Mouse (Mus musculus): ENCODE data around the gene Ddost. TPM values are rescaled to one million over a fixed set of nuclear protein-coding genes. Genes with fewer than 3 reads are reported as not detected.

Ddost gene
- 231 and 247 TPM in 2 replicates for polyA plus RNA-seq (2014; fragmentation: Nextera tagmentation; extraction: Ambion mirVana)

GRCm38 (mm10) chr4:138304340-138305104 is at the start of gene Ddost:
Ddost (plus strand) TSS chr4:138304730.
- H3K4me3 ChIP-seq (ENCODE audit: low read depth, low read length): peak within 1 kb of the TSS; percentile 80
- peak within 1 kb of the TSS; percentile 88 for H3K9ac ChIP-seq (ENCODE audit: low read length)
- H3K36me3 ChIP-seq (ENCODE audit: control insufficient read depth, insufficient read depth, low read length): peaks cover 5% of the 10 kb centered on the region; the same call in 1 of the 2 replicates
- H3K4me1 ChIP-seq (ENCODE audit: control insufficient read depth, insufficient read depth, low read length): peaks cover 14% of the 10 kb centered on the region
- peak within 1 kb of the TSS; percentile 82 for H3K4me2 ChIP-seq (ENCODE audit: low read depth)
- under 1% methylated on average over 58 of the region's 64 CpGs for WGBS
- H3K9me3 ChIP-seq (ENCODE audit: control insufficient read depth, low read length): no peaks in the 10 kb centered on the region
- DNase-seq (ENCODE audit: low spot score): peak; percentile 99
- no peaks in the 10 kb centered on the region for H3K27me3 ChIP-seq (ENCODE audit: control insufficient read depth, insufficient read depth, low read length)
- peak; percentile 99 for ATAC-seq (ENCODE audit: insufficient read depth, low FRiP score, low TSS enrichment)
- H3K27ac ChIP-seq (ENCODE audit: low read depth, low read length): peak within 1 kb of the TSS; percentile 72

- Histone ChIP-seq H3K27me3 (ENCODE audit: control insufficient read depth, insufficient read depth, low read length) (peaks cover 19% of the 10 kb centered on the region), H3K36me3 (ENCODE audit: control insufficient read depth, insufficient read depth, low read length) (no peaks in the 10 kb centered on the region), H3K4me2 (ENCODE audit: low read depth) (no peak overlapping the region), H3K9ac (ENCODE audit: low read length) (no peak overlapping the region), H3K4me1 (ENCODE audit: control insufficient read depth, insufficient read depth, low read length) (peaks cover 11% of the 10 kb centered on the region), H3K4me3 (ENCODE audit: low read depth, low read length) (no peak overlapping the region), H3K9me3 (ENCODE audit: control insufficient read depth, low read length) (no peaks in the 10 kb centered on the region), H3K27ac (ENCODE audit: low read depth, low read length) (no peak overlapping the region)
- ATAC-seq (ENCODE audit: insufficient read depth, low FRiP score, low TSS enrichment) (no peak), DNase-seq (ENCODE audit: low spot score) (no peak)
- WGBS: 87% methylated on average over 22 of the region's 22 CpGs
Measured at GRCm38 (mm10) chr4:138257116-138257687, 47.3 kb upstream of the Ddost start.

GRCm38 (mm10) chr4:138258663-138259062 is 45.9 kb upstream of the Ddost start:
- ATAC-seq (ENCODE audit: insufficient read depth, low FRiP score, low TSS enrichment) (no peak), DNase-seq (ENCODE audit: low spot score) (no peak)
- H3K4me1 ChIP-seq (ENCODE audit: control insufficient read depth, insufficient read depth, low read length): peaks cover 8% of the 10 kb centered on the region; the same call in 1 of the 2 replicates
- 84% methylated on average over 7 of the region's 7 CpGs for WGBS
- H3K9me3 ChIP-seq (ENCODE audit: control insufficient read depth, low read length): no peaks in the 10 kb centered on the region
- no peak overlapping the region for H3K4me2 ChIP-seq (ENCODE audit: low read depth)
- peaks cover 11% of the 10 kb centered on the region; the same call in 1 of the 2 replicates for H3K27me3 ChIP-seq (ENCODE audit: control insufficient read depth, insufficient read depth, low read length)
- H3K4me3 ChIP-seq (ENCODE audit: low read depth, low read length): no peak overlapping the region
- H3K27ac ChIP-seq (ENCODE audit: low read depth, low read length): no peak overlapping the region
- H3K9ac ChIP-seq (ENCODE audit: low read length): no peak overlapping the region
- no peaks in the 10 kb centered on the region for H3K36me3 ChIP-seq (ENCODE audit: control insufficient read depth, insufficient read depth, low read length)

GRCm38 (mm10) chr4:138259482-138259881 is 45.0 kb upstream of the Ddost start:
- Histone ChIP-seq H3K9ac (ENCODE audit: low read length) (no peak overlapping the region), H3K36me3 (ENCODE audit: control insufficient read depth, insufficient read depth, low read length) (no peaks in the 10 kb centered on the region), H3K27me3 (ENCODE audit: control insufficient read depth, insufficient read depth, low read length) (peaks cover 6% of the 10 kb centered on the region; the same call in 1 of the 2 replicates), H3K4me3 (ENCODE audit: low read depth, low read length) (no peak overlapping the region), H3K9me3 (ENCODE audit: control insufficient read depth, low read length) (no peaks in the 10 kb centered on the region), H3K27ac (ENCODE audit: low read depth, low read length) (no peak overlapping the region), H3K4me1 (ENCODE audit: control insufficient read depth, insufficient read depth, low read length) (peaks cover 8% of the 10 kb centered on the region; the same call in 1 of the 2 replicates), H3K4me2 (ENCODE audit: low read depth) (no peak overlapping the region)
- WGBS: 80% methylated on average over 5 of the region's 5 CpGs
- no peak for DNase-seq (ENCODE audit: low spot score)
- ATAC-seq (ENCODE audit: insufficient read depth, low FRiP score, low TSS enrichment): no peak

GRCm38 (mm10) chr4:138261843-138262681 is 42.5 kb upstream of the Ddost start:
- under 1% methylated on average over 67 of the region's 78 CpGs for WGBS
- 0 out of 2 replicates have a peak, but pooled peaks cover 6% of the 10 kb centered on the region for H3K27me3 ChIP-seq (ENCODE audit: control insufficient read depth, insufficient read depth, low read length)
- peak overlapping the region; percentile 36 for H3K9ac ChIP-seq (ENCODE audit: low read length)
- ATAC-seq (ENCODE audit: insufficient read depth, low FRiP score, low TSS enrichment): peak; percentile 85
- H3K4me1 ChIP-seq (ENCODE audit: control insufficient read depth, insufficient read depth, low read length): peaks cover 8% of the 10 kb centered on the region; the same call in 1 of the 2 replicates
- no peaks in the 10 kb centered on the region for H3K36me3 ChIP-seq (ENCODE audit: control insufficient read depth, insufficient read depth, low read length)
- peak; percentile 90 for DNase-seq (ENCODE audit: low spot score)
- no peaks in the 10 kb centered on the region for H3K9me3 ChIP-seq (ENCODE audit: control insufficient read depth, low read length)
- H3K4me2 ChIP-seq (ENCODE audit: low read depth): peak overlapping the region; percentile 80
- H3K4me3 ChIP-seq (ENCODE audit: low read depth, low read length): peak overlapping the region; percentile 71
- no peak overlapping the region for H3K27ac ChIP-seq (ENCODE audit: low read depth, low read length)

DNA sequence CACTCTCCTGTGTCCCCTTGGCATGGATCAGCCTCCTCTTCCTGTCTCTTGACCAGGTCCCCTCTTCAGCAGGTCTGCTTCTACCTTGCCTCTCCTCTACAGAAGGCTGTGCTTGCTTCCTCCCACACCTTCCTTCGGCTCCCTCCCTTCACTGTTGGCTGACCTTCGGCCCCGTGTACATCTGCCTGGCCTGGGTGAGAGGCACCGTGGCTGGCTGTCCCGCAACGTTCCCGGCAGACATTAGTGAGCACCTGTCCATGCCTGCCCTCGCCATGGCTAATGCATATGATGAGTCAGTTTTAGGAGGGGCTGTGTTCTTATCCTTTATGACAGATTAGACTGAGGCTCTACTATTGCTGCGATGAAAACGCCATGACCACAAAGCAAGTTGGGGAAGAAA is 36.7 kb upstream of the Ddost start:
- no peak overlapping the region for H3K4me3 ChIP-seq (ENCODE audit: low read depth, low read length)
- DNase-seq (ENCODE audit: low spot score): no peak
- no peak overlapping the region for H3K9ac ChIP-seq (ENCODE audit: low read length)
- no peak overlapping the region for H3K4me2 ChIP-seq (ENCODE audit: low read depth)
- ATAC-seq (ENCODE audit: insufficient read depth, low FRiP score, low TSS enrichment): no peak
- no peak overlapping the region for H3K27ac ChIP-seq (ENCODE audit: low read depth, low read length)
- 0 out of 2 replicates have a peak, but pooled peaks cover 4% of the 10 kb centered on the region for H3K27me3 ChIP-seq (ENCODE audit: control insufficient read depth, insufficient read depth, low read length)
- H3K9me3 ChIP-seq (ENCODE audit: control insufficient read depth, low read length): no peaks in the 10 kb centered on the region
- H3K36me3 ChIP-seq (ENCODE audit: control insufficient read depth, insufficient read depth, low read length): no peaks in the 10 kb centered on the region
- H3K4me1 ChIP-seq (ENCODE audit: control insufficient read depth, insufficient read depth, low read length): no peaks in the 10 kb centered on the region
- 89% methylated on average over 10 of the region's 10 CpGs for WGBS

DNA sequence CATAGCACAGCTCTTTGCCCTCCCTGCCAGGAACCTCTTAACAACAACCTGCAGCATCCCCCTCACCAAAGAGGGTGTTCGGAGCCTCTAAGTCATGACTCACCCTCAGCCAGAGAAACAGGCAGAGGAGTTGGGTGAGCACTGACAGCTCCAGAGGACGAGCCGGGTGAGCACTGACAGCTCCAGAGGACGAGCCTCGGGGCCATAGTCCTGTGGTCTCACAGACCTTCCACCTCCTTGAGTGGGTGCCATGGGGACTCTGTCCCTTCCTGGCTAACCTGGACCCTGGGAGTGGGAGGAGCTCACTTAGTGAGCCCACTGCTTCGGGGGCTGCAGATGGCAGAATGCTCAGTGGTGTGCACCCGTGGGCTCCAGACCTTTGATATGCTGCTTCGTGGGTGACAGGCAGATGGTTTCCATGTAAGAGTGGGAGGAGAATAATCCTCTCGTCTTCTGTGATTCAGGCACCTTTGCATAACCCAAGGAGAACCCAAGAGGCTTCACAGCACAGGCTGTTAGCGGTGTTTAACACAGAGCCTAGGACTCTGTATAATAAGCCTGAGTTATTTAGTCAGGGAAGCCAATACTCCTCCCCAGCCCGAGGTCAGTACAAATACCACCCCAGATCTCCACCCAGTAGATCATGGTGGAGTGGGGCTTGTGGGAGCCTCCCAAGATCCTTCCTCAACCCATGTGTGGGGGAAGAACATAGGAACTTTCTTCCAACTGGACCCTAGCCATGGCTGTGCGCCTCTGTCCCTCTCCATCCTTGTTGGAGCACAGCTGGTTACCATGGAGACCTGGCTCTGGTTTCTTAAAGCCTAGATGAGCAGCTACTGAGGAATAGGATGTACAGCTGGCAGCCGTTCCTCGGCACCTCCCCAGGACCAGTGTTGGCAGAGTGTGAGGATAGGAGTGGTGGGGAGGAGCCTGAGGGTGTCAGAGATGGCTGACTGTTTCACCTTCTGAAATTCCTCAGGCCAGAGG is 32.2 kb upstream of the Ddost start:
- Histone ChIP-seq H3K4me2 (ENCODE audit: low read depth) (no peak overlapping the region), H3K27me3 (ENCODE audit: control insufficient read depth, insufficient read depth, low read length) (no peaks in the 10 kb centered on the region), H3K9me3 (ENCODE audit: control insufficient read depth, low read length) (no peaks in the 10 kb centered on the region), H3K9ac (ENCODE audit: low read length) (no peak overlapping the region), H3K4me3 (ENCODE audit: low read depth, low read length) (no peak overlapping the region), H3K36me3 (ENCODE audit: control insufficient read depth, insufficient read depth, low read length) (no peaks in the 10 kb centered on the region), H3K27ac (ENCODE audit: low read depth, low read length) (no peak overlapping the region), H3K4me1 (ENCODE audit: control insufficient read depth, insufficient read depth, low read length) (no peaks in the 10 kb centered on the region)
- 71% methylated on average over 14 of the region's 14 CpGs for WGBS
- no peak for DNase-seq (ENCODE audit: low spot score)
- ATAC-seq (ENCODE audit: insufficient read depth, low FRiP score, low TSS enrichment): no peak

DNA sequence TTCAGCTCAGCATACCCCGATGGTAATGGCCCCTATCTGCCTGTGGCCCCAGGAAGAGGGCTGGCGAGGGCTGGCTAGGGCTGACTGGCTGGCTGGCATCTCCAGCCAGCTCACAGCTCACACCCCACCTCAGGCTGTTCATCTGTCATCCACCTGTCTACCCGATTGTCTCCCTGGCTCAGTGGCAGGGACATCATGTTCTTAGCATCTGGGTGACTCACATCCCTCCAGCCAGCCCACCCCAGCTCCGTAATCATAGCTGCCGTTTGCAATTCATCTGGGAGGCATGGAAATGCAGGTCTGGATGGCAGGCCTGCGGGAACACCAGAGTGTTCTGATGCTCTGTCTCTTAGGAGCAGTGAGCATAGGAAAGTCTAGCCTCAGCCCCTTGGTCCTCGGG is 26.2 kb upstream of the Ddost start:
- 86% methylated on average over 7 of the region's 7 CpGs for WGBS
- H3K27me3 ChIP-seq (ENCODE audit: control insufficient read depth, insufficient read depth, low read length): no peaks in the 10 kb centered on the region
- DNase-seq (ENCODE audit: low spot score) (no peak), ATAC-seq (ENCODE audit: insufficient read depth, low FRiP score, low TSS enrichment) (no peak)
- H3K9ac ChIP-seq (ENCODE audit: low read length): no peak overlapping the region
- no peaks in the 10 kb centered on the region for H3K9me3 ChIP-seq (ENCODE audit: control insufficient read depth, low read length)
- H3K36me3 ChIP-seq (ENCODE audit: control insufficient read depth, insufficient read depth, low read length): no peaks in the 10 kb centered on the region
- no peak overlapping the region for H3K4me3 ChIP-seq (ENCODE audit: low read depth, low read length)
- no peak overlapping the region for H3K27ac ChIP-seq (ENCODE audit: low read depth, low read length)
- no peak overlapping the region for H3K4me2 ChIP-seq (ENCODE audit: low read depth)
- no peaks in the 10 kb centered on the region for H3K4me1 ChIP-seq (ENCODE audit: control insufficient read depth, insufficient read depth, low read length)

Data from neural tube, embryonic 11.5 days (tissue).